Mouse (Mus musculus): ENCODE data around the gene Spata1.

DNA sequence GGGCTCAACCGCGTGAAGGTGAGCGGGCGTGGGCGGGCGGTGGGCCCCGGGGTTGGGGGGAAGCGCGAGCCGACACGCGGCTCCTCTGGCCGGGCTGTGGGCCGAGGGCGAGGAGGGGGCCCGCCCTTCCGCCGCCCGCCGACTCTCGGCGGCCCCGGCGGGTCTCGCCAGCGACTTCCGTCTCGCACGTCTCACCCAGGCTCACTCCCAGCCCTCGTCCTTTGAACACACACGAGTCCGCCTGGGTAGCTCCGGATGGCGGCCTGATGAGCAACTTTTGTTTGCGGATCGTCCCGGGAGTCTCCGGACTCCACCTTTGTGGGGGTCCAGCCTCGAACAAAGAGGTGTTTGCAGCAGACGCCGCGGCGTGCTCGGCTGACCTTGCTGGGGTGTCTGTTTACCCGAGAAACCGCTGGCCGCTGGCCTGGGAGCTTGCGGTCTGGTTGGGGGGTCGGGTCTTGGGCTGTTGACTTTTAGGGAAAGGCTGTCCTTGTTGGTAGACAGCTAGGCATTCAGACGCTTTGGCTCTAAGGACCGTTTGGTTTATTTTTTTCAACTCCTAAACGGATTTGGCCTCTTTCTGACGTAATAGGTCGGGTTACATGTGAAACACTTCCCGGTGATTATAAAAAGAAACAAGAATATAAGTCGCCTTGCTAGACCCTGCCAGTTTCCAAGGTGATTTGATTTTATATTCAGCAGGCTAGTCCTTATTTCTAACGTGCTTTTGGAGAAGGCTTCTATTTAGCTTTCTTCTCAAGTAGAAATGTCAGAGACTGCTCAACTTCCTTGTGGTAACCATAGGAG lies 653 bp upstream of the Spata1 start:
- TF ChIP-seq CTCF (IDR thresholded peaks at IDR 0.05; ENCODE audit: low read depth, low read length): no peak
- TF ChIP-seq GATA1 (IDR thresholded peaks at IDR 0.05; ENCODE audit: borderline replicate concordance, low read length): no peak
- TF ChIP-seq TAL1 (conservative IDR thresholded peaks at IDR 0.05; ENCODE audit: low read depth, low read length): no peak
- TF ChIP-seq POLR2AphosphoS5 (IDR thresholded peaks at IDR 0.05; ENCODE audit: insufficient replicate concordance, low read depth, low read length): no peak
- no peak for TF ChIP-seq GATA2 (IDR thresholded peaks at IDR 0.05; ENCODE audit: borderline replicate concordance, low read depth, low read length)

All from G1E (cell line).